Mouse (Mus musculus) heart, postnatal 0 days (tissue): ENCODE data around the gene Rara. TPM values are rescaled to one million over a fixed set of nuclear protein-coding genes. Genes with fewer than 3 reads are reported as not detected.

Experiments used
- ATAC-seq: fragments of 200-750 bp; cut with Nextera tagmentation; 2 replicates; pipeline ENCODE4 v1.8.0; 2017; ENCODE audit warnings: low read depth, moderate number of reproducible peaks, moderate library complexity; ENCODE audit not compliant: insufficient read depth
- DNase-seq: peaks from one replicate; pipeline ENCODE4 v3.0.0-alpha.2; 2016; ENCODE audit warnings: low spot score
- H3K27ac ChIP-seq: fragments of 300-500 bp; sonication (generic); 2 replicates; pipeline ENCODE4 v1.5.1; 2014; ENCODE audit warnings: low read depth, mild to moderate bottlenecking
- H3K27me3 ChIP-seq: fragments of 300-500 bp; sonication (generic); 2 replicates; pipeline ENCODE4 v1.6.1; 2014; ENCODE audit warnings: low read length, mixed read lengths; ENCODE audit not compliant: control insufficient read depth, insufficient read depth
- H3K36me3 ChIP-seq: fragments of 300-500 bp; sonication (generic); replicated peaks from 2 replicates; pipeline ENCODE4 v1.6.1; 2014; ENCODE audit warnings: low read length, mixed read lengths; ENCODE audit not compliant: control insufficient read depth, insufficient read depth
- H3K4me1 ChIP-seq: fragments of 300-500 bp; sonication (generic); 2 replicates; pipeline ENCODE4 v1.6.1; 2014; ENCODE audit warnings: antibody characterized with exemption; ENCODE audit not compliant: control insufficient read depth, insufficient read depth
- H3K4me2 ChIP-seq: fragments of 300-500 bp; sonication (generic); 2 replicates; pipeline ENCODE4 v1.6.1; 2014; ENCODE audit warnings: low read depth, mild to moderate bottlenecking, low read length, moderate library complexity
- H3K4me3 ChIP-seq: fragments of 300-500 bp; sonication (generic); 2 replicates; pipeline ENCODE4 v1.5.1; 2014; ENCODE audit warnings: low read depth, low read length
- H3K9ac ChIP-seq: fragments of 300-500 bp; sonication (generic); replicated peaks from 2 replicates; pipeline ENCODE4 v1.6.1; 2014; ENCODE audit warnings: low read depth, low read length, mixed read lengths
- H3K9me3 ChIP-seq: fragments of 300-500 bp; sonication (generic); replicated peaks from 2 replicates; pipeline ENCODE4 v1.6.1; 2016; ENCODE audit warnings: low read length; ENCODE audit not compliant: control insufficient read depth
- CTCF ChIP-seq: IDR thresholded peaks from 2 replicates; pipeline ENCODE4 v1.5.1; 2016; ENCODE audit warnings: antibody characterized with exemption, control low read depth, low read depth
- EP300 ChIP-seq: IDR thresholded peaks from 2 replicates; pipeline ENCODE4 v1.6.1; 2016; ENCODE audit warnings: antibody characterized with exemption, low read depth
- WGBS: fragments of 180-500 bp; shearing (Covaris S2); extraction: QIAGEN DNeasy Blood & Tissue Kit; methylation state at CpG from one replicate; pipeline ENCODE4 v1.1.7; 2014; 5-methylcytosine and 5-hydroxymethylcytosine counted together
- polyA plus RNA-seq: library from polyadenylated mRNA; unstranded; fragments of >200 nt; fragmentation: Nextera tagmentation; extraction: Ambion mirVana; gene quantifications from 2 replicates; pipeline ENCODE4 v1.2.1, GENCODE M21; 2015
- total RNA-seq: library from RNA; depleted of rRNA; stranded (reverse); fragments of >200 nt; gene quantifications from 2 replicates; pipeline ENCODE4 v1.2.3, GENCODE M21; 2014; ENCODE audit warnings: low replicate concordance

The Rara gene
- total and polyA plus RNA-seq, 2 experiments from 2014 or later, result 15.8 to 24.0 TPM

DNA sequence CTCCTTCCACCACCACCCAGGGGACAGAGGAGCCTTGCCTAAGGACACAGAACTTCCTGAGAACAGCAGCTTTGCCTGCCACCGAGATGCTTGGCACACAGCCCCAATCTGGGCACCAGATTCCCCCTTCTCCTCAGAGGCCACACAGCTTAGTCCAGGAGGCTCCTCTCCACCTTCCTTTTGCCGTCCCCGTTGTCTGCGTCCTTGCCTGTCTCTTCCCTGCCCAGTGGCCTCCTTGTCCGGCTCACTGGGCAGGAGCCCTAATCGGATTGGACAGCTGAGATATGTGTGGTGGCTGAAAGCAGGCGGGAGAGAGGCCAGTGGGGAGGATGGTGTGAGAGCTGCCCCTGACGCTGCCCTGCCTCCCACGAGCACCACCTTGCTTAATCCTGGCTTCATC lies 1.9 kb downstream of the Rara start:
- WGBS, result 5% methylated on average over 9 of the region's 9 CpGs
- Histone ChIP-seq H3K4me1 (peaks cover 95% of the 10 kb centered on the region), H3K27ac (peak overlapping the region; percentile 95), H3K27me3 (no peaks in the 10 kb centered on the region), H3K9me3 (no peaks in the 10 kb centered on the region), H3K9ac (peak overlapping the region; percentile 25), H3K4me2 (peak overlapping the region; percentile 81), H3K36me3 (no peaks in the 10 kb centered on the region), H3K4me3 (no peak overlapping the region)
- DNase-seq (no peak), ATAC-seq (no peak)
- no peak for TF ChIP-seq CTCF
- no peak for TF ChIP-seq EP300

DNA sequence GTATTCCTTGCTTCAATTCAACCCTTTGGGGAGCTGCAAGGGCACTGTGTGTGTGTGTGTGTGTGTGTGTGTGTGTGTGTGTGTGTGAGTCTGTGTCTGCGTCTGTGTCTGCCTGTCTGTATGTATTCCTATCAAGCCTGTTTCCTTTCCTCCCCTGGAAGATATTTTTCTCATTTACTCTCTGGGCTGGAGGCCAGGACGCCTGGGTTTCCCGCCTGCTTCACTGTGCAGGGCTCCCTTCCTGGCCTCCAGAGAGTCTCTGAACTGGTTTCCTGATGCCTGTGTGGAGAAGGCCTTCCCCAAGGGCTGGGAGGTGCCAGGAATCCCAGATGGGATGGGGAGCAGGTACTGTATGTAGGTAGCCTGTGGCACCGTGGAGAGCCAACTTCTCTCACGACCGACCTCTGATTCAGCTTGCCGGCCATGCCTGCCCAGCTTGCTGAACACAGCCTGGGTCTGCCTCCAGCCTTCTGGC lies 2.5 kb downstream of the Rara start:
- ATAC-seq (no peak), DNase-seq (peak; percentile 31)
- 12% methylated on average over 7 of the region's 7 CpGs for WGBS
- Histone ChIP-seq H3K4me1 (peaks cover 90% of the 10 kb centered on the region), H3K27me3 (no peaks in the 10 kb centered on the region), H3K27ac (peak overlapping the region; percentile 95), H3K9ac (0 out of 2 replicates have a peak overlapping the region, but pooled peaks have one; percentile 25), H3K9me3 (no peaks in the 10 kb centered on the region), H3K4me2 (no peak overlapping the region), H3K36me3 (no peaks in the 10 kb centered on the region), H3K4me3 (no peak overlapping the region)
- TF ChIP-seq EP300 (no peak), CTCF (no peak)

DNA sequence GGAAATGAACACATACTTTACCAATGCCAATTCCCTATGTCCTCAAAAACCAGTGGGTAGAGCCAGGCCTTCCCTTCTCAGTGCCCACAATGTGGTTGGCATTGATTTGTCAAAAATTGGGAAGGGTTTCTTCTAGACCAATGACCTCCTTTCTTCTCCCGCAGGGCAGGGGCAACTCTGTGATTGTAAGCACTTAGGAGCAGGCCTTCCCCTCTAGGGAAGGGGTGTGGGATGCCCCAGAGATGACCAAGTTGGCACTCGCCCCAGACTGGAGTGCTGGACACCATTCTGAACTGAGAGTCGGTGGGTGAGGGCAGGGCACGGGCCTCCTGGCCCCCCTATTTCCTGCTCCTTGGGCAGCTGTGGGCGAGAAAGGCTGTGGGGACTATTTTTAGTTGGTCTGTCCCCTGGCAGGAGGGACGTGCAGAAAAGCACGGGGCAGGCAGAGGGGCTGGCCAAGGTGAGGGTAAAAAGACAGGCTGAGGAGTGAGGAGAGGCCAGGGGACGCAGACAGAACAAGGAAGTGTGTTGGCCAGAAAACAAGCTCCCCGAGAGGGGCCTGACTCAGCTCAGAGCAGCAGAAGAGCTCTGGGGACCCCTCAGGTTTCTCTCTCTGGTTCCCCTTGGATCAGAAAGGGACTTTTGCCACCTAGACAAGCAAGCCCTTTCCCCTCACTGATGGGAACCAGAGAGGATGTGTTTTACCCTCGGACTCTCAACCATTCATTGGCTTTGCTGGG lies 3.3 kb downstream of the Rara start:
- H3K9me3 ChIP-seq, result no peaks in the 10 kb centered on the region
- 2% methylated on average over 10 of the region's 10 CpGs for WGBS
- 0 out of 2 replicates have a peak overlapping the region, but pooled peaks have one; percentile 0 for H3K4me3 ChIP-seq
- H3K27ac ChIP-seq, result peak overlapping the region; percentile 95
- peaks cover 85% of the 10 kb centered on the region for H3K4me1 ChIP-seq
- TF ChIP-seq CTCF, result no peak
- peak; percentile 83; the same call in 1 of the 2 replicates for TF ChIP-seq EP300
- H3K9ac ChIP-seq, result peak overlapping the region; percentile 41
- H3K27me3 ChIP-seq, result no peaks in the 10 kb centered on the region
- H3K4me2 ChIP-seq, result peak overlapping the region; percentile 32; the same call in 1 of the 2 replicates
- DNase-seq (peak; percentile 75), ATAC-seq (peak; percentile 68)
- H3K36me3 ChIP-seq, result no peaks in the 10 kb centered on the region

DNA sequence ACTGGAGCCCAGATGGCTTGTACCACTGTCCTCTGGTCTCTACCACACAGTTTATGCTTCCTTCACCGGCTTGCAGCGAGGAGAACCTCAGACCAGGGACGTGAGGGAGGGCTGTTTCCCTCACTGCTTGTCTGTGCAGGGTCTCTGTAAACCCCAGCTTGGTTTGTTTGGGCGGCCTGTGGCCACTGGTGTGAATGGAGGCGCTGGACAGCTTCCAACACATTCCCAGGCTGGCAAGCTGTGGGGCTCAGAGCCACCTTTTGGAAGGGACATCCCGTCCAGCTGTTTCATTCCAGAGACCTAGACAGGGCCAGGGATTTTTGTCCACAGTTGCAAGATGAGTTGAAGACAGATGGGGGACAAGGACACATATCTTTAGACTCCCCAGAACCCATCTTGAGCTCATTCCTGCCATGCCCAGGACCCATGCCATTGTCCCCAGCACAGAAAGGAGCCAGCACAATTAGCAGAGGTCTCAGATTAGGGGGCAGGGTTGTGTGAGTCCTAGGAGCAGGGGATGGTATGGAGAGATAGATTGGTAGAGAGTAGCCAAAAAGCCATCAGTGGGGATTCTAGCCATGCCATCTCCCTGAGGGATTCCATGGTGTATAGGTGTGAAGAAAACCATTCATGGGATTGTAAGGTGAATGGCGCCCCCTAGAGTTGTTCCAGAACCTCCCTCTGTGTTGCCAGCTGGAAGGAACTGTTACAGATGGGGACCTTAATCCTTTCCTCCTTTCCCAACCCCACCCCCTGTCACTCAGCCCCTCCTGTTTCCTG lies 4.1 kb downstream of the Rara start:
- WGBS, result 10% methylated on average over 7 of the region's 7 CpGs
- Histone ChIP-seq H3K9ac (peak overlapping the region; percentile 41), H3K4me2 (peak overlapping the region; percentile 32), H3K27me3 (no peaks in the 10 kb centered on the region), H3K4me1 (peaks cover 83% of the 10 kb centered on the region), H3K4me3 (0 out of 2 replicates have a peak overlapping the region, but pooled peaks have one; percentile 0), H3K9me3 (no peaks in the 10 kb centered on the region), H3K27ac (peak overlapping the region; percentile 95), H3K36me3 (no peaks in the 10 kb centered on the region)
- ATAC-seq, result no peak
- no peak for TF ChIP-seq EP300
- 0 out of 2 replicates have a peak, but pooled peaks have one; percentile 21 for TF ChIP-seq CTCF
- no peak for DNase-seq

DNA sequence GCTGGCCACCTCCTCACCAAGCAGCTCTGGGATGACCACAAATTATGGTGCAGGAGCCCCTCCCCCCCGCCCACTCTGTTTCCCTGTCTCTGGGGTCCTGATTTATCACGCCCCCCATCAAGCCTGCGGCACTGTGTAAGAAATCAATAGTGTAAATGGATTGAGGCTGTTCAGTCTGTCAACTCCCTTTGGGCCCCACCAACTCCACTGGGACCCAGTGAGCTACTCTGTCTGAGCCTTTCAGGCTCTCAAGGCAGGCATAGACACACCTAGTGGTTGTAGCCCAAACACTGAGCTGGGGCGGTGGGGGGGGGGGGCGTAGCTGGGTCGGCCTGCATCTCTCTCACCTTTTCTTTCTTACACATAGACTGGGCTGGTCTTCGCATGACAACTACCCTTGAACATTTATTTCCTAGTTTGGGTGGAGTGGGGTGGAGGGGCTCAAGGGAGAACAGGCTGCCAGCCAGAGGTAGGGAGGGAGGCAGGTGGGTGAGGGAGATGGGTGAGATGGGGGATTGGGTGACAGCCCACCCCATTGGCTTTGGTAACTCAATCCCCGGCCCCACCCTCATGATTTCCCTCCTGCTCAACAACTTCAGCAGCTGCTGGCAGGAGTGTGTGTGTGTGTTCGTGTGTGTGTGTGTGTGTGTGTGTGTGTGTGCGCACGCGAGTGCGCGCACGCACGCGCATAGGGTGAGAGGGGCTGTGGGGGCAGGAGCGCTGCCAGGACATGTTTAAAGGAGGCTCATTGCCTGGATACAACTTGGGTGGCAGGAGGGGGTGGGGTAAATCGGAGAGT lies 4.9 kb downstream of the Rara start:
- H3K4me1 ChIP-seq, result peaks cover 83% of the 10 kb centered on the region
- 32% methylated on average over 19 of the region's 19 CpGs for WGBS
- no peak for TF ChIP-seq CTCF
- TF ChIP-seq EP300, result no peak

More for the DNA sequence above, 4.9 kb downstream of the Rara start:
- H3K4me2 ChIP-seq, result peak overlapping the region; percentile 32
- no peaks in the 10 kb centered on the region for H3K36me3 ChIP-seq
- ATAC-seq (no peak), DNase-seq (no peak)
- peak overlapping the region; percentile 95 for H3K27ac ChIP-seq
- no peak overlapping the region for H3K4me3 ChIP-seq
- no peaks in the 10 kb centered on the region for H3K9me3 ChIP-seq
- H3K9ac ChIP-seq, result 0 out of 2 replicates have a peak overlapping the region, but pooled peaks have one; percentile 26
- no peaks in the 10 kb centered on the region for H3K27me3 ChIP-seq
